Mouse (Mus musculus) thymus, postnatal 36 days (tissue): ENCODE measurements around the gene Klhl33.
"Not testable (repeated sequence)": the region's sequence is repeated elsewhere in the genome, so short reads cannot be mapped to it uniquely, and the experiment has no call there.

Source experiments
- DNase-seq, 2 experiments: peaks; one replicate each; pipeline ENCODE4 v3.0.0; 2022; ENCODE audit warnings: mixed read lengths in 2 of 2

Gene Klhl33

GRCm38 (mm10) chr14:50897374-50897765 lies at the start of gene Klhl33:
Klhl33 (minus strand) TSS chr14:50897507.
- no peak for DNase-seq

DNA sequence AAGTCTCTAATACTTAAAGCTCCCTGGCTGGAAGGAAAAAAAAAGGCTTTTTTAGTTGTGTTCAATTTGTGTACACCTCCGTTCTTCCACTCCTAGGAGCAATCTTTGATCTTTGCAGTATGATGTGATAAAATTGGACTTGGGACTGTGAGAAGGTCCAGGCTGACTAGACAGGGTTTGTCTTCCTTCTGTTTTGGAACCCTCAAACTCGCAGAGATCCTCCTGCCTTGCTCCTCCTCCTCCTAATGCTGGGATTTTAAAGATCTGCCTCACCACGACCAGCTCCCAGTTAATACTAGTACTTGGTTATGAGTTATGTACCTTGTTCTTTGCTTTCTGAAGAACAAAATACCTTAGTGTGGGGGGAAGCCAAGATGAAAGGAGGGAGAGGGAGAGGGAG lies 48.2 kb upstream of the Klhl33 start:
- not testable (repeated sequence) for DNase-seq

DNA sequence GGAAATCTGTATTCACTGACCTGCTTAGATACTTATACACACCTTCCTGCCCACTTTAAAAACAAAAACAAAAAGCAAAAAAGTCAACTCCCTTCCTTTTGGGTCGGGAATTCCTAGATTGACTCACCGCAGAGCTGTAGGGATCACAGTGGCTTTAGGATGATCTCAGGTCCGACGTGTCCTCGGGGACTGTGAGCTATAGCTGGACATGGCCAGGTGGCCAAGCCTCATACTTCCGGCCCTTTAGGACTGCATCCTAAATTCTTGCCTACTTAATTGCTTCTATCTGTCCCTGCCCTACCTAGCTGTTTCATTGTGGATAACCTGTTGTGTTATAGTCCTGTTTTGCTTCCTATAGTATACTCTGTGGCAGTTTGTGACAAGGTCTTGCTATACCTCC lies 47.8 kb upstream of the Klhl33 start:
- DNase-seq = not testable (repeated sequence)

DNA sequence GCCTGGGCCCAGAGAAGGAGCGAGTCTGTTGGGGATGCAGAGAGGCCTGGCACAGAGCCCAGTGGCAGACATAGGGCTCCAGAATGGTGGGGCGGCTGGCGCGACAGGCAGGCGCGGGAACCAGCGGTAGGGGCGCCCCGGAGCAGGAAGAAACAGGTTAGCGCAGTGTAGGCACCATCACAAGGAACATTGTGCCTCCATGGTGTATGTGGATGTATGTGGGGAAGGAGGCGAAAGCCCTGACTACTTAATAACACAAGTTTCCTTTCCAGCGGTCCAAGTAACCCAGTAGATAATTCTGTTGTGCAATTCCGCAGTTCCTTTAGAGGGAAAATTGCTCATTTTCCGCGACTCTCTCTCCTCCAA lies 47.3 kb upstream of the Klhl33 start:
- peak in 1 of 2 experiments; percentile 80 for DNase-seq

DNA sequence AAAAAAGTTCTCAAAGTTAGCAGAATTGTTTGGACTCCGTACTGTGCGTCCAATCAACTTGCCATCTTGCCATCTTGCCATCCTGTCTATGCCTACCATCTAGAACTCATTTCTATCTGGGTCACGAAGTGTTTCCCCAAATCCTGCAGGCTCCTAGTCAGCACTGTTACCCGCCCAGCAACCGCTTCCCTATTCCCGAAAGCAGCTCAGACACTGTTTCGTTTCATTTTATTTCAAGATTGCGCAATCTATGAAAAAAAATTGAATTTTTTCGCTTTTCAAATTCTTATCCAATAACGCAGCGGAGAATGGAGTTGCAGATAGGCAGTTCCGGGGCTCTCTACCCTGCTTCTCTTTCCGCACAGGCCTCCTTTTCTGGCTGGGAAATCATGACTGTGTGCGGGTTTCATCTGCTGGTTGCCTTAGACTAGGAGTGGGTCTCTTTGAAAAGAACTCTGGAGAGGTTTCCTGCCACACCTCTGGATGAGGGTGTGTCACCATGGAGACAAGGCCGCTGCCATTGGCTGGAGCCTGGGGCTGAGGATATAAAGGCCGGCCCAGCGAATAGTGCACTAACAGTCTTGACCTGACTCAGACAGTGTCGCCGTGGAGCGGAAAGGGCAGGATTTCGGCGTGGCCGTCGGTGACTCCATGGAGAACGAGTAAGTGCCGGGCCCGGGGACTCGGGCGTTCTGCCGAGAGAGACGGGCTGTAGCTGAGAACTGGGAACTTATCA lies 46.8 kb upstream of the Klhl33 start, which contains the start of gene Gm49342:
TSS of gene Gm49342 (plus strand) at position 586 of the 736 bp plus-strand sequence.
- DNase-seq = peak; percentile 84 to 85

DNA sequence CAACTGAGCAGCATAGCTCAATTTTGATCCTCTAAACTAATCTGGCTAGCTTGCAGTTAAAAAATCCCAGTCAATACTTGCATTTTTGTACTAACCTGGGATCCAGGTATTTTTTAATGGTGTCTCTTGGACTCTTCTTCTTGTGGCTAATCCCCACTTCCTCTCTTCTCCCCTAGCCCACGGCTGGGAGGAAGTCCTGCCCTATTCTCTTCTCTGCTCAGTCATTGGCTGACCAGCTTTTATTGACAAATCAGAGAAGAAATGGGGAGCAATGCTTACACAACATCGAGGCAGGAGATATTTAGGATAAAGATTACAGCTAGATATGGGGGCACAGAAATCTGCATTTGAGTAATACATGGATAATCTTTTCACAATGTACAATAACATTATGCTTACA lies 41.6 kb upstream of the Klhl33 start:
- no peak for DNase-seq

GRCm38 (mm10) chr14:50938119-50938908 lies 41.0 kb upstream of the Klhl33 start:
- no peak for DNase-seq

DNA sequence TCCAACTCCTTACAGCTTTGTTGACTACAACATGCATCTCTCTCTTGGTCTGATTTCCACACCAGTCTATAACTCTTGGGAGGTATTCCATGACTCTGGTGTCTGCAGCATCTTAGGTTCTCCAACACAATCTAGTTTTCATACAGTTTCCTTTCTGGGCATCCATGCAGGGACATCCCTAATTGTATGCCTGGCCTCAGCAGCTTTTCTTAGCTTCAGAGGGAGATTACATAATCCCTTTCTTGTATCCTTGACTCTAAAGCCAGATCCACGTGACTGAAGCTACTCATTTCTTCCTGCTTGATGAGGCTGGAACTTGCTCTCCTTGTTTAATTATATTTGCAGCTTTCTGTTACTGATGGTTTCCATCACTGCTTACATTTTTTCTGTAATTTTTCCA lies 39.3 kb upstream of the Klhl33 start:
- DNase-seq = no peak

DNA sequence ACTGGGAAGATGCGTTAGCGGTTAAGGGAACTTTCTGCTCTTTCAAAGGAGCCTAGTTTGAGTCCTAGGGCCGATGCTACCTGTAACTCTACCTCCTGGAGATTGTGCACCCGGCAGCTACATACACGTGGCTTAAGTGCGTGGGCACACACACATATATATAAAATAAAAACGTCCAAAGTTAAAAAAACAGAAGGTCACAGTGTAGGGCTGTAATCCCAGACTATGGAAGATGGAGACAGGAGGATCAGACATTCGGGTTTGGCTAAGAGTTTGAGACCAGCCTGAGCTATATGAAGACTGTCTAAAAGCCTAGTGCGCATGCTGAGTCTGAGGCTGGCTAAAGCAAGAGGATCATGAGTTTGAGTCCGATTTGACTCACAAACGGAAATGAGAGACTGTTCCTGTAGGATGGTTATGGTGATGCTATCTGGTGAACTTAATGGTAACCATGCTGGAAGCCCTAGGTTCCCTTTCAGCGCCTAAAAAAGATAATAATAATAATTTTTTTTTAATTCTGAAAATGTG lies 34.2 kb upstream of the Klhl33 start:
- no peak for DNase-seq

- peak; percentile 99 for DNase-seq
These were observed 33.6 kb upstream of the Klhl33 start, which contains the start of the genes Pip4p1 and Pnp for GRCm38 (mm10) chr14:50930754-50931492. Pip4p1 (minus strand) TSS chr14:50930856. Pnp (plus strand) TSS chr14:50931082.

DNA sequence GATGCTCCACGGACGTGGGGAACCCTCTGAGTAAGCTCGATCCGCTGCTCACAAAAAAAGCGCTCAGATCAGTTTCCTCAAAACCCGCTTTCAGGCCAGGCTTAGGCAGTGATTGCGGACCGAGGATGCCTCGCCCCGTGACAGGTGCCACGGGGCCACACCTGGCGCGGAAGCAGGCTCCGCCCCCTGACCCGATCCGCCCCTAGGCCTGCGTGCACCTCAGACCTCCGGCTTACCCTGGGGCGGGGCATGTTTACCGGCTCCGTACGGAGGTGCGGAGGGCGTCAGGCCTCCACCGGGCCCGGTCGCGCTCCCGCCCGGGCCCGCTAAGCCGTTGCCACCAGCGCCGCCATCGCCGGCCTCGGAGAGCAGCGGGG lies 33.1 kb upstream of the Klhl33 start:
- DNase-seq = no peak

- no peak for DNase-seq
These were observed 32.6 kb upstream of the Klhl33 start for GRCm38 (mm10) chr14:50929951-50930350.

DNA sequence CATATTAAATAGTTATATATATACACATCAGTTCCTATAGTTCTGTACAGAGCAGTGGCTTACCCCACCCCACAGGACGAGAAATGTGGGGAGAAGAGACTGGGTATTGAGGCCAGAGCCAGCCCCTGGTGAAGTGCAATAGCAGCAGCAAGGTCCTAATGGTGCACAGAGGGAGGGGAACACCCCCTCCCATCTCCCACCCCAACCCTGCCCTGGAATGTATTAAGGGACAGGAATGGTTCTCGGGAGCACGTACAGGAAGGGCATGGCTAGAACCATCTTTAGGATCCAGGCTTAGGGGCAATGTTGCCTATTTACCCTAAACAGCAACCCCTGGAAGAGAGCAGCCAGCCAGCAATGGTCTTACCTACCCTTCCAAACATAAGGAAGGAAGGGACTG lies 30.1 kb upstream of the Klhl33 start:
- DNase-seq = no peak

- no peak for DNase-seq
These were observed 28.0 kb upstream of the Klhl33 start for GRCm38 (mm10) chr14:50925111-50925920.

DNA sequence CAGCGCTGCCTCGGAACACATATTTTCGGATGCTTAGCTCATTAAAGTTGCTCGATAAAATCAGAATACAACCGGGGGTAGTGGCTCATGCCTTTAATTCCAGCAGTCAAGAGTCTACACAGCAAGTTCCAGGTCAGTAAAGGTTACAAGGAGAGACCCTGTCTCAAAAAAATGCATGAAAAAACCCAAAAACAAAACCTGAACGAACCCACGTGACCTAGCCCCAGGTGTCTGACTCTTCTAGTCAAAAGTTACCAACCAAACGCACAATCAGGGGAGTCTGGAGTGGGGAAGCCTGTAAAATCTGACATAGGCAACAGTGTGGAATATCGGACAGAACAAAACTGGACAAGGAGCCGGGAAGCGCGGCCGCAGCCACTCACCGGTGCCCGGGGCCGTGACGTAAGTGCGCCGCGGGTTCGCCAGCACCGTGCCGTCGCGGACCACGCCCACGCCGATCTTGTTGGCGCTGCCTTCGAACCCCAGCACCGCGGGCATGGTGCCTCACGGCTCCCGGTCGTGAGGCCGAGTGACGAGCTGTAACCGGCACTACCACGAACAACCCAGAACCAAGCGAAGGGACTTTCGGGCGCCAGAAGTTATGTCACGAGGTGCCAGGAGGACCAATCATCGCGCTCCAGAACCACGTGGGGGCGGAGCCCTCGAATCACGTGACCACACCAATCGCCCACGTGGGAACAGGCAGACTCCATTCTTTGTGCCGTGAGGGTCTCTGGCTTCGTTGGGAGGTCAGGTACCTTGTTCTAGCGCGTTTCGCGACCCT lies 27.2 kb upstream of the Klhl33 start, which contains the start of the genes Osgep and Apex1:
TSS of gene Osgep (minus strand) at position 613 of the 784 bp plus-strand sequence.
TSS of gene Apex1 (plus strand) at position 688 of the 784 bp plus-strand sequence.
- peak; percentile 95 to 96 for DNase-seq

DNA sequence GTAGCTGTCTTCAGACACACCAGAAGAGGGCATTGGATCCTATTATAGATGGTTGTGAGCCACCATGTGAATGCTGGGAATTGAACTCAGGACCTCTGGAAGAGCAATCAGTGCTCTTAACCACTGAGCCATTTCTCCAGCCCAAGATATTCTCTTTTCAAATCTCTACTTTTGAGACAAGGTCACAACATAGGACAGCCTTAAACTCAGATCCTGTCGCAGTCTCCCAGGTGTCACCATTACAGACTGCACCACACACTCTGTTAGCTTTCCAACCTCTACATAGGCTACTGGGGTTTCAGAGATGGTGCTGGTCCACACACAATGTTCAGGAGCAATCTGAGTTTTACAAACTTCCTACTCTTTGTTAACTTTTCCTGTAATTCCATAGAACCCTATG lies 26.1 kb upstream of the Klhl33 start:
- DNase-seq = not testable (repeated sequence)

GRCm38 (mm10) chr14:50911356-50911755 lies 14.0 kb upstream of the Klhl33 start:
- no peak for DNase-seq

DNA sequence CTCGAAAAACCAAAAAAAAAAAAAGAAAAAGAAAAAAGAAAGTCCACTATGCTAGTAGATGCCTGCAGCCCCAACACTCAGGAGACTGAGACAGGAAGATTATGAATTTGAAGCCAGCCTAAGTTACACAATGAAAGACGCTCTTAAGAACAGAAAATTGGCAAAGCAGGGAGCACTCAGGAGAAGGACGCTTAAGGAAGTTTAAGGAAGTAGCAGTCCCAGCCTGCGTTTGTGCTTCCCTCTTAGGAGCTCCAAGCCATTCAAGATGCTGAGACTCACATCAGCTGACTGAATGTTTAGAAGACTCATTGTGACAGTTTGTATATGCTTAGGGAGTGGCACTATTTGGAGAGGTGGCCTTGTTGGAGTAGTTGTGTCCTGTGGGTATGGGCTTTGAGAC lies 10.8 kb upstream of the Klhl33 start:
- DNase-seq = no peak

- DNase-seq = not testable (repeated sequence)
These were observed 8.0 kb upstream of the Klhl33 start for GRCm38 (mm10) chr14:50905327-50905726.

GRCm38 (mm10) chr14:50904828-50905129 lies 7.5 kb upstream of the Klhl33 start:
- no peak for DNase-seq
